In the genomic region with DNA sequence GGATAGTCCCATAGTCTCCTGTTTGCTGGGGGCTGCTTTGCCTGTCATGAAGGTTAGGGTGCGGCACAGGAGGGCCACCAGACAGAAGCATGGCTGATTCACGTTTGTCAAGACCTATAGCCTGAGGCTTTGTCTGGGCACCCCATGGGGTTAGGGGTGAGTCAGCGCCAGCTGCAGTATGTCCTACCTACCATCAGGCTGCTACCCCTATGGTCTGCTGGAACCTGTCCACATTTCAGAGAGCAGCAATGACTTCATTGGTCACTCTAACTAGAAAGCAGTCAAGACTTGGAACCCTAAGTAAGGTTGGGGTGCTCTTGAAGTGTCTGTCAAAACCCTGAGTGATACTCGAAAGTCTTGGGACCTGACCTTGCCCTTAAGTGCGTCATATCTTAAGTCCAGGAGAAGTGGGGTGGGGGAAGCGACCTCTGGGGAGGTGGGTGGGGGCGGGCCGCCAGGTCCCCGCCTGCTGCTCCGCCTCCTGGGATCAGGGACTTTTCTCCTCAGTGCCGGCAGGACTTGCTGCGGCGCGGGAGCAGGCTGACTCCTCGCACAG, we compare ENCODE assay signal across 10 mouse cellular contexts. TPM values are rescaled to one million over a fixed set of nuclear protein-coding genes. Genes with fewer than 3 reads are reported as not detected.
DNase-seq lines count a peak whose midpoint lies in the region; ATAC-seq lines count a peak whose summit lies in the region.
"Had no signal": no experiment of that assay in that cellular context is flagged by ENCODE, and none has a peak within 500 bp of the region (broad histone marks: within the 10 kb centered on the region; RNA-seq: fewer than 3 reads in every experiment).

A gene (plus strand): TSS at position 506 of the 556 bp plus-strand sequence.

- H3K36me3 ChIP-seq in heart, embryonic 16.5 days (ENCODE audit: control insufficient read depth, insufficient read depth) = peaks cover 25% of the 10 kb centered on the region
- peaks cover 16% of the 10 kb centered on the region for H3K36me3 ChIP-seq in intestine, embryonic 16.5 days (ENCODE audit: control insufficient read depth, insufficient read depth, low read length)
- H3K36me3 ChIP-seq in stomach, embryonic 16.5 days (ENCODE audit: control insufficient read depth, insufficient read depth, low read length) = peaks cover 12% of the 10 kb centered on the region

- ATAC-seq in heart, embryonic 16.5 days (replicated peaks; ENCODE audit: extremely low read depth, insufficient read depth, low FRiP score) = no peak
- ATAC-seq in intestine, embryonic 16.5 days = no peak
- no peak for ATAC-seq in stomach, embryonic 16.5 days (ENCODE audit: insufficient read depth, low FRiP score)

- 7% methylated on average over 15 of the region's 15 CpGs for WGBS in heart, embryonic 16.5 days
- WGBS in intestine, embryonic 16.5 days = 10% methylated on average over 15 of the region's 15 CpGs
- WGBS in stomach, embryonic 16.5 days = 10% methylated on average over 15 of the region's 15 CpGs

- no peak within 1 kb of the TSS for H3K27ac ChIP-seq in heart, embryonic 16.5 days (ENCODE audit: low read length)
- H3K27ac ChIP-seq in intestine, embryonic 16.5 days (ENCODE audit: low read length) = no peak within 1 kb of the TSS
- H3K27ac ChIP-seq in stomach, embryonic 16.5 days (ENCODE audit: low read length) = no peak within 1 kb of the TSS

- peak within 1 kb of the TSS; percentile 55 for H3K4me2 ChIP-seq in heart, embryonic 16.5 days (ENCODE audit: low read depth, low read length)
- H3K4me2 ChIP-seq in intestine, embryonic 16.5 days (ENCODE audit: low read depth, low read length) = peak within 1 kb of the TSS; percentile 43; the same call in 1 of the 2 replicates
- peak within 1 kb of the TSS; percentile 41 for H3K4me2 ChIP-seq in stomach, embryonic 16.5 days (ENCODE audit: low read depth, low read length)

- H3K9ac ChIP-seq in heart, embryonic 16.5 days (ENCODE audit: low read length) = no peak within 1 kb of the TSS
- H3K9ac ChIP-seq in intestine, embryonic 16.5 days (ENCODE audit: low read depth, low read length) = peak within 1 kb of the TSS; percentile 32; the same call in 1 of the 2 replicates
- H3K9ac ChIP-seq in stomach, embryonic 16.5 days (ENCODE audit: low read length) = peak within 1 kb of the TSS; percentile 54

- intact Hi-C loops in heart, postnatal 10 days (cut with DNase I) = no loop called here
- intact Hi-C loops in left cerebral cortex, postnatal 14 days (cut with DNase I) = no loop called here

- H3K27me3 ChIP-seq in heart, embryonic 16.5 days (ENCODE audit: control insufficient read depth, insufficient read depth, low read length) = peaks cover 21% of the 10 kb centered on the region
- peaks cover 15% of the 10 kb centered on the region for H3K27me3 ChIP-seq in intestine, embryonic 16.5 days (replicated peaks; ENCODE audit: control insufficient read depth, insufficient read depth, low read length)
- no peaks in the 10 kb centered on the region for H3K27me3 ChIP-seq in stomach, embryonic 16.5 days (ENCODE audit: control insufficient read depth, insufficient read depth, low read length)

- no peak for DNase-seq in heart, postnatal 10 days
- DNase-seq in retina, embryonic 14.5 days (ENCODE audit: low spot score) = peak; percentile 6
- DNase-seq in retina, postnatal 1 day = no peak
- no peak for DNase-seq in left cerebral cortex, postnatal 14 days (ENCODE audit: low spot score in 2 of 2)
- DNase-seq in urinary bladder, adult 18-20 months (ENCODE audit: low spot score in 2 of 2) = no peak
- DNase-seq: cerebellum, postnatal 25 days; heart, adult 18-20 months had no signal

- H3K9me3 ChIP-seq in heart, embryonic 16.5 days (replicated peaks; ENCODE audit: control insufficient read depth, low read length) = no peaks in the 10 kb centered on the region
- no peaks in the 10 kb centered on the region for H3K9me3 ChIP-seq in intestine, embryonic 16.5 days (ENCODE audit: control insufficient read depth, low read length)
- H3K9me3 ChIP-seq in stomach, embryonic 16.5 days (replicated peaks; ENCODE audit: control insufficient read depth, low read length) = no peaks in the 10 kb centered on the region

- H3K4me1 ChIP-seq in heart, embryonic 16.5 days (ENCODE audit: control insufficient read depth, insufficient read depth, low read length) = peaks cover 24% of the 10 kb centered on the region
- 0 out of 2 replicates have a peak, but pooled peaks cover 3% of the 10 kb centered on the region for H3K4me1 ChIP-seq in intestine, embryonic 16.5 days (ENCODE audit: control insufficient read depth, insufficient read depth, low read length)
- peaks cover 21% of the 10 kb centered on the region for H3K4me1 ChIP-seq in stomach, embryonic 16.5 days (ENCODE audit: control insufficient read depth, insufficient read depth, low read length)

- H3K4me3 ChIP-seq in heart, embryonic 16.5 days (ENCODE audit: low read length) = peak within 1 kb of the TSS; percentile 32
- H3K4me3 ChIP-seq in intestine, embryonic 16.5 days (ENCODE audit: low read length) = peak within 1 kb of the TSS; percentile 25
- H3K4me3 ChIP-seq in stomach, embryonic 16.5 days (replicated peaks; ENCODE audit: low read length) = peak within 1 kb of the TSS; percentile 37

RNA-seq across cellular contexts. Expression of the gene that starts here (rescaled TPM):
- polyA plus RNA-seq in heart, embryonic 16.5 days (2015; fragmentation: Nextera tagmentation; extraction: Ambion mirVana) = 1.3 and 1.5 TPM in 2 replicates
- total RNA-seq in heart, postnatal 10 days (2021) = 1 to 10 TPM; 1.3 TPM
- 0.99 and 1.2 TPM in 2 replicates for polyA plus RNA-seq in intestine, embryonic 16.5 days (2015; fragmentation: Nextera tagmentation; extraction: Ambion mirVana)
- polyA plus RNA-seq in stomach, embryonic 16.5 days (2015; fragmentation: Nextera tagmentation; extraction: Ambion mirVana) = 6.0 and 8.5 TPM in 2 replicates
- total RNA-seq in left cerebral cortex, postnatal 14 days (2021) = 1 to 10 TPM; 3.6 to 4.2 TPM
